Mouse (Mus musculus) lung, embryonic 14.5 days (tissue): ENCODE measurements around the gene Atp13a2. TPM values are rescaled to one million over a fixed set of nuclear protein-coding genes. Genes with fewer than 3 reads are reported as not detected.
A peak's percentile ranks its signal among the peaks of the same experiment; 100 is the strongest.

Experiments used
- ATAC-seq: fragments of 200-750 bp; cut with Nextera tagmentation; 2 replicates; pipeline ENCODE4 v1.8.0; 2017; ENCODE audit warnings: mild to moderate bottlenecking, moderate TSS enrichment, moderate library complexity; ENCODE audit not compliant: insufficient read depth
- DNase-seq: peaks from one replicate; pipeline ENCODE4 v3.0.0-alpha.2; 2015
- H3K27ac ChIP-seq: fragments of 300-500 bp; sonication (generic); 2 replicates; pipeline ENCODE4 v1.5.1; 2014; ENCODE audit warnings: low read depth, mild to moderate bottlenecking, moderate library complexity
- H3K27me3 ChIP-seq: fragments of 300-500 bp; sonication (generic); 2 replicates; pipeline ENCODE4 v1.6.1; 2014; ENCODE audit warnings: low read length, control low read depth; ENCODE audit not compliant: insufficient read depth
- H3K36me3 ChIP-seq: fragments of 300-500 bp; sonication (generic); 2 replicates; pipeline ENCODE4 v1.6.1; 2014; ENCODE audit warnings: control low read depth; ENCODE audit not compliant: insufficient read depth
- H3K4me1 ChIP-seq: fragments of 300-500 bp; sonication (generic); 2 replicates; pipeline ENCODE4 v1.6.1; 2014; ENCODE audit warnings: antibody characterized with exemption, control low read depth; ENCODE audit not compliant: insufficient read depth
- H3K4me2 ChIP-seq: fragments of 300-500 bp; sonication (generic); 2 replicates; pipeline ENCODE4 v1.6.1; 2014; ENCODE audit warnings: mild to moderate bottlenecking
- H3K4me3 ChIP-seq: fragments of 300-500 bp; sonication (generic); 2 replicates; pipeline ENCODE4 v1.5.1; 2014; ENCODE audit warnings: low read depth, low read length
- H3K9ac ChIP-seq: fragments of 300-500 bp; sonication (generic); 2 replicates; pipeline ENCODE4 v1.6.1; 2014
- H3K9me3 ChIP-seq: fragments of 300-500 bp; sonication (generic); 2 replicates; pipeline ENCODE4 v1.6.1; 2016; ENCODE audit warnings: low read depth, low read length, control low read depth
- CTCF ChIP-seq: IDR thresholded peaks from 2 replicates; pipeline ENCODE4 v1.5.1; 2016; ENCODE audit warnings: antibody characterized with exemption, low read depth
- WGBS: fragments of 180-500 bp; shearing (Covaris S2); extraction: QIAGEN DNeasy Blood & Tissue Kit; methylation state at CpG from one replicate; pipeline ENCODE4 v1.1.7; 2014; 5-methylcytosine and 5-hydroxymethylcytosine counted together
- polyA plus RNA-seq: library from polyadenylated mRNA; unstranded; fragments of >200 nt; fragmentation: Nextera tagmentation; extraction: Ambion mirVana; gene quantifications from 2 replicates; pipeline ENCODE4 v1.2.1, GENCODE M21; 2014

Gene Atp13a2
- polyA plus RNA-seq, 1 experiment from 2014 or later = 37.2 TPM

- Histone ChIP-seq H3K4me3 (no peak overlapping the region), H3K9ac (peak overlapping the region; percentile 34), H3K36me3 (peaks cover 41% of the 10 kb centered on the region), H3K4me1 (peaks cover 24% of the 10 kb centered on the region), H3K4me2 (peak overlapping the region; percentile 46), H3K27ac (peak overlapping the region; percentile 95), H3K27me3 (no peaks in the 10 kb centered on the region), H3K9me3 (no peaks in the 10 kb centered on the region)
- DNase-seq (peak; percentile 45), ATAC-seq (peak; percentile 12; the same call in 1 of the 2 replicates)
- WGBS = 44% methylated on average over 11 of the region's 11 CpGs
- TF ChIP-seq CTCF = no peak
Observed at GRCm38 (mm10) chr4:141021614-141021929, 34.9 kb downstream of the Atp13a2 start.

GRCm38 (mm10) chr4:141024052-141024451 is 37.4 kb downstream of the Atp13a2 start:
- ATAC-seq = no peak
- Histone ChIP-seq H3K9me3 (no peaks in the 10 kb centered on the region), H3K27me3 (no peaks in the 10 kb centered on the region), H3K4me2 (no peak overlapping the region), H3K4me1 (peaks cover 24% of the 10 kb centered on the region), H3K9ac (no peak overlapping the region), H3K4me3 (no peak overlapping the region), H3K27ac (0 out of 2 replicates have a peak overlapping the region, but pooled peaks have one; percentile 10), H3K36me3 (peaks cover 41% of the 10 kb centered on the region)
- no peak for DNase-seq
- 56% methylated on average over 9 of the region's 9 CpGs for WGBS
- no peak for TF ChIP-seq CTCF

GRCm38 (mm10) chr4:141024992-141025391 is 38.3 kb downstream of the Atp13a2 start:
- DNase-seq = no peak
- H3K4me3 ChIP-seq = no peak overlapping the region
- no peaks in the 10 kb centered on the region for H3K27me3 ChIP-seq
- no peak for TF ChIP-seq CTCF
- H3K4me2 ChIP-seq = no peak overlapping the region
- H3K9ac ChIP-seq = no peak overlapping the region
- H3K4me1 ChIP-seq = peaks cover 20% of the 10 kb centered on the region
- no peak overlapping the region for H3K27ac ChIP-seq
- peaks cover 49% of the 10 kb centered on the region for H3K36me3 ChIP-seq
- 73% methylated on average over 27 of the region's 27 CpGs for WGBS
- no peak for ATAC-seq
- no peaks in the 10 kb centered on the region for H3K9me3 ChIP-seq

- Histone ChIP-seq H3K9me3 (no peaks in the 10 kb centered on the region), H3K27me3 (no peaks in the 10 kb centered on the region), H3K27ac (no peak overlapping the region), H3K9ac (no peak overlapping the region), H3K4me1 (no peaks in the 10 kb centered on the region), H3K36me3 (peaks cover 64% of the 10 kb centered on the region), H3K4me3 (no peak overlapping the region), H3K4me2 (no peak overlapping the region)
- DNase-seq (no peak), ATAC-seq (no peak)
- WGBS = 75% methylated on average over 17 of the region's 18 CpGs
- no peak for TF ChIP-seq CTCF
Observed at GRCm38 (mm10) chr4:141030541-141031206, 44.0 kb downstream of the Atp13a2 start.

- H3K27ac ChIP-seq = no peak overlapping the region
- peak; percentile 99 for TF ChIP-seq CTCF
- no peak overlapping the region for H3K9ac ChIP-seq
- WGBS = 13% methylated on average over 6 of the region's 6 CpGs
- peaks cover 66% of the 10 kb centered on the region for H3K36me3 ChIP-seq
- no peaks in the 10 kb centered on the region for H3K27me3 ChIP-seq
- H3K4me2 ChIP-seq = no peak overlapping the region
- DNase-seq (peak; percentile 90), ATAC-seq (peak; percentile 45; the same call in 1 of the 2 replicates)
- no peak overlapping the region for H3K4me3 ChIP-seq
- H3K9me3 ChIP-seq = no peaks in the 10 kb centered on the region
- no peaks in the 10 kb centered on the region for H3K4me1 ChIP-seq
Observed at GRCm38 (mm10) chr4:141031733-141032132, 45.1 kb downstream of the Atp13a2 start.

GRCm38 (mm10) chr4:141033606-141034549 is 47.2 kb downstream of the Atp13a2 start:
- ATAC-seq (no peak; the same call in 1 of the 2 replicates), DNase-seq (peak; percentile 65)
- Histone ChIP-seq H3K4me1 (no peaks in the 10 kb centered on the region), H3K9me3 (no peaks in the 10 kb centered on the region), H3K9ac (no peak overlapping the region), H3K36me3 (peaks cover 60% of the 10 kb centered on the region), H3K27ac (peak overlapping the region; percentile 36; the same call in 1 of the 2 replicates), H3K4me3 (no peak overlapping the region), H3K27me3 (no peaks in the 10 kb centered on the region), H3K4me2 (no peak overlapping the region)
- 76% methylated on average over 27 of the region's 27 CpGs for WGBS
- 0 out of 2 replicates have a peak, but pooled peaks have one; percentile 9 for TF ChIP-seq CTCF

GRCm38 (mm10) chr4:141041117-141041516 is 54.4 kb downstream of the Atp13a2 start:
- peak overlapping the region; percentile 18; the same call in 1 of the 2 replicates for H3K27ac ChIP-seq
- 0 out of 2 replicates have a peak, but pooled peaks cover 6% of the 10 kb centered on the region for H3K4me1 ChIP-seq
- no peak overlapping the region for H3K9ac ChIP-seq
- no peak overlapping the region for H3K4me3 ChIP-seq
- DNase-seq (peak; percentile 73), ATAC-seq (peak; percentile 16; the same call in 1 of the 2 replicates)
- H3K36me3 ChIP-seq = peaks cover 48% of the 10 kb centered on the region
- H3K4me2 ChIP-seq = peak overlapping the region; percentile 25
- H3K27me3 ChIP-seq = no peaks in the 10 kb centered on the region
- 41% methylated on average over 12 of the region's 12 CpGs for whole genome bisulfite sequencing
- H3K9me3 ChIP-seq = no peaks in the 10 kb centered on the region
- TF ChIP-seq CTCF = no peak
